Mouse (Mus musculus) heart, embryonic 14.5 days (tissue): Measurements from ENCODE around the gene Chrna1. TPM values are rescaled to one million over a fixed set of nuclear protein-coding genes. Genes with fewer than 3 reads are reported as not detected.

Source experiments
- ATAC-seq: fragments of 200-750 bp; cut with Nextera tagmentation; 2 replicates; pipeline ENCODE4 v1.8.0; 2017; ENCODE audit warnings: low read depth, moderate TSS enrichment; ENCODE audit not compliant: insufficient number of reproducible peaks, insufficient read depth, low FRiP score
- H3K27ac ChIP-seq, 2 experiments: fragments of 200-500 bp in 1 of 2; fragments of 300-500 bp in 1 of 2; sonication (generic) in 1 of 2; replicated peaks in 1 of 2; 2 replicates each; pipeline ENCODE4 v1.5.1; 2012 to 2014; ENCODE audit warnings: low read depth in 2 of 2, low read length in 2 of 2, control low read depth in 1 of 2, mild to moderate bottlenecking in 1 of 2, mixed read lengths in 1 of 2; ENCODE audit not compliant: control insufficient read depth in 1 of 2, insufficient read depth in 1 of 2
- H3K27me3 ChIP-seq: fragments of 300-500 bp; sonication (generic); 2 replicates; pipeline ENCODE4 v1.6.1; 2014; ENCODE audit warnings: mild to moderate bottlenecking, low read length, control low read depth; ENCODE audit not compliant: control insufficient read depth, insufficient read depth
- H3K36me3 ChIP-seq: fragments of 300-500 bp; sonication (generic); 2 replicates; pipeline ENCODE4 v1.6.1; 2014; ENCODE audit warnings: mild to moderate bottlenecking, control low read depth, low read length, mixed read lengths; ENCODE audit not compliant: control insufficient read depth, insufficient read depth
- H3K4me1 ChIP-seq, 2 experiments: fragments of 200-500 bp in 1 of 2; fragments of 300-500 bp in 1 of 2; sonication (generic) in 1 of 2; 2 replicates each; pipeline ENCODE4 v1.6.1; 2012 to 2014; ENCODE audit warnings: low read length in 2 of 2, control low read depth in 1 of 2, mixed read lengths in 1 of 2; ENCODE audit not compliant: control insufficient read depth in 2 of 2, insufficient read depth in 2 of 2
- H3K4me2 ChIP-seq: fragments of 300-500 bp; sonication (generic); 2 replicates; pipeline ENCODE4 v1.6.1; 2014; ENCODE audit warnings: mild to moderate bottlenecking, low read length
- H3K4me3 ChIP-seq, 2 experiments: fragments of 200-500 bp in 1 of 2; fragments of 300-500 bp in 1 of 2; sonication (generic) in 1 of 2; 2 replicates each; pipeline ENCODE4 v1.5.1; 2012 to 2014; ENCODE audit warnings: low read length in 2 of 2, mild to moderate bottlenecking in 2 of 2, control low read depth in 1 of 2, low read depth in 1 of 2, moderate library complexity in 1 of 2; ENCODE audit not compliant: control insufficient read depth in 1 of 2, insufficient read depth in 1 of 2
- H3K9ac ChIP-seq: fragments of 300-500 bp; sonication (generic); 2 replicates; pipeline ENCODE4 v1.6.1; 2014; ENCODE audit warnings: mild to moderate bottlenecking, low read length
- H3K9me3 ChIP-seq: fragments of 300-500 bp; sonication (generic); 2 replicates; pipeline ENCODE4 v1.6.1; 2016; ENCODE audit warnings: low read length, control low read depth; ENCODE audit not compliant: control insufficient read depth
- WGBS: fragments of 180-500 bp; shearing (Covaris S2); extraction: QIAGEN DNeasy Blood & Tissue Kit; methylation state at CpG from one replicate; pipeline ENCODE4 v1.1.7; 2014; 5-methylcytosine and 5-hydroxymethylcytosine counted together
- polyA plus RNA-seq: library from polyadenylated mRNA; unstranded; fragments of >200 nt; fragmentation: Nextera tagmentation; extraction: Ambion mirVana; gene quantifications from 2 replicates; pipeline ENCODE4 v1.2.1, GENCODE M21; 2014

Chrna1 gene
- polyA plus RNA-seq, 1 experiment from 2014 or later, result 0.09 TPM

- H3K36me3 ChIP-seq, result peaks cover 20% of the 10 kb centered on the region
- H3K4me1 ChIP-seq, result peaks cover 0 to 9% of the 10 kb centered on the region in 2 experiments; a peak in 3 of 4 replicates
- no peak overlapping the region for H3K4me3 ChIP-seq
- no peaks in the 10 kb centered on the region for H3K9me3 ChIP-seq
- H3K4me2 ChIP-seq, result no peak overlapping the region
- 74% methylated on average over 6 of the region's 6 CpGs for WGBS
- no peak for ATAC-seq
- H3K27ac ChIP-seq, result no peak overlapping the region
- H3K9ac ChIP-seq, result no peak overlapping the region
- no peaks in the 10 kb centered on the region for H3K27me3 ChIP-seq
These were observed 31.7 kb upstream of the Chrna1 start for GRCm38 (mm10) chr2:73611798-73612197.

GRCm38 (mm10) chr2:73609724-73610210 lies 29.6 kb upstream of the Chrna1 start:
- no peaks in the 10 kb centered on the region for H3K27me3 ChIP-seq
- no peaks in the 10 kb centered on the region for H3K9me3 ChIP-seq
- no peak overlapping the region for H3K4me3 ChIP-seq
- WGBS, result 52% methylated on average over 3 of the region's 3 CpGs
- ATAC-seq, result no peak
- H3K4me2 ChIP-seq, result no peak overlapping the region
- peaks cover 13% of the 10 kb centered on the region for H3K36me3 ChIP-seq
- H3K9ac ChIP-seq, result no peak overlapping the region
- H3K4me1 ChIP-seq, result peaks cover 5 to 9% of the 10 kb centered on the region in 2 experiments
- no peak overlapping the region for H3K27ac ChIP-seq

GRCm38 (mm10) chr2:73609067-73609723 lies 29.1 kb upstream of the Chrna1 start:
- no peak overlapping the region for H3K4me3 ChIP-seq
- H3K4me2 ChIP-seq, result no peak overlapping the region
- no peaks in the 10 kb centered on the region for H3K9me3 ChIP-seq
- 81% methylated on average over 5 of the region's 5 CpGs for WGBS
- H3K27ac ChIP-seq, result no peak overlapping the region
- ATAC-seq, result no peak
- H3K36me3 ChIP-seq, result peaks cover 7% of the 10 kb centered on the region
- H3K4me1 ChIP-seq, result peaks cover 5 to 9% of the 10 kb centered on the region in 2 experiments
- no peaks in the 10 kb centered on the region for H3K27me3 ChIP-seq
- no peak overlapping the region for H3K9ac ChIP-seq

- peaks cover 5 to 9% of the 10 kb centered on the region in 2 experiments for H3K4me1 ChIP-seq
- 83% methylated on average over 6 of the region's 6 CpGs for WGBS
- no peak overlapping the region for H3K4me3 ChIP-seq
- no peak overlapping the region for H3K9ac ChIP-seq
- H3K27ac ChIP-seq, result no peak overlapping the region
- no peaks in the 10 kb centered on the region for H3K9me3 ChIP-seq
- no peak overlapping the region for H3K4me2 ChIP-seq
- ATAC-seq, result no peak
- H3K36me3 ChIP-seq, result peaks cover 4% of the 10 kb centered on the region
- no peaks in the 10 kb centered on the region for H3K27me3 ChIP-seq
These were observed 28.3 kb upstream of the Chrna1 start for GRCm38 (mm10) chr2:73608391-73608790.

- no peak overlapping the region for H3K4me3 ChIP-seq
- H3K27ac ChIP-seq, result no peak overlapping the region
- H3K4me2 ChIP-seq, result no peak overlapping the region
- no peaks in the 10 kb centered on the region for H3K27me3 ChIP-seq
- H3K36me3 ChIP-seq, result peaks cover 3% of the 10 kb centered on the region
- 30% methylated on average over 4 of the region's 4 CpGs for WGBS
- H3K4me1 ChIP-seq, result peaks cover 5 to 9% of the 10 kb centered on the region in 2 experiments
- no peak overlapping the region for H3K9ac ChIP-seq
- no peaks in the 10 kb centered on the region for H3K9me3 ChIP-seq
- ATAC-seq, result no peak
These were observed 27.5 kb upstream of the Chrna1 start for GRCm38 (mm10) chr2:73607609-73608008.

GRCm38 (mm10) chr2:73607146-73607545 lies 27.0 kb upstream of the Chrna1 start:
- Histone ChIP-seq H3K9ac (no peak overlapping the region), H3K36me3 (no peaks in the 10 kb centered on the region), H3K9me3 (no peaks in the 10 kb centered on the region), H3K4me3 (no peak overlapping the region), H3K27ac (no peak overlapping the region), H3K27me3 (no peaks in the 10 kb centered on the region), H3K4me2 (no peak overlapping the region), H3K4me1 (peaks cover 5 to 9% of the 10 kb centered on the region in 2 experiments)
- ATAC-seq, result no peak
- 50% methylated on average over 2 of the region's 2 CpGs for WGBS

- no peaks in the 10 kb centered on the region for H3K36me3 ChIP-seq
- peaks cover 5 to 9% of the 10 kb centered on the region in 2 experiments for H3K4me1 ChIP-seq
- no peak overlapping the region for H3K4me2 ChIP-seq
- 86% methylated on average over 6 of the region's 6 CpGs for WGBS
- no peak for ATAC-seq
- no peak overlapping the region for H3K9ac ChIP-seq
- H3K9me3 ChIP-seq, result no peaks in the 10 kb centered on the region
- H3K27ac ChIP-seq, result no peak overlapping the region
- no peak overlapping the region for H3K4me3 ChIP-seq
- no peaks in the 10 kb centered on the region for H3K27me3 ChIP-seq
These were observed 26.5 kb upstream of the Chrna1 start for GRCm38 (mm10) chr2:73606616-73607015.

- 61% methylated on average over 8 of the region's 8 CpGs for WGBS
- Histone ChIP-seq H3K4me2 (no peak overlapping the region), H3K9ac (no peak overlapping the region), H3K27me3 (no peaks in the 10 kb centered on the region), H3K9me3 (no peaks in the 10 kb centered on the region), H3K4me3 (no peak overlapping the region), H3K27ac (no peak overlapping the region), H3K4me1 (peaks cover 5 to 9% of the 10 kb centered on the region in 2 experiments), H3K36me3 (no peaks in the 10 kb centered on the region)
- no peak for ATAC-seq
These were observed 24.9 kb upstream of the Chrna1 start for GRCm38 (mm10) chr2:73605077-73605476.
